9 mouse cellular contexts compared by ENCODE assay signal in the genomic region with DNA sequence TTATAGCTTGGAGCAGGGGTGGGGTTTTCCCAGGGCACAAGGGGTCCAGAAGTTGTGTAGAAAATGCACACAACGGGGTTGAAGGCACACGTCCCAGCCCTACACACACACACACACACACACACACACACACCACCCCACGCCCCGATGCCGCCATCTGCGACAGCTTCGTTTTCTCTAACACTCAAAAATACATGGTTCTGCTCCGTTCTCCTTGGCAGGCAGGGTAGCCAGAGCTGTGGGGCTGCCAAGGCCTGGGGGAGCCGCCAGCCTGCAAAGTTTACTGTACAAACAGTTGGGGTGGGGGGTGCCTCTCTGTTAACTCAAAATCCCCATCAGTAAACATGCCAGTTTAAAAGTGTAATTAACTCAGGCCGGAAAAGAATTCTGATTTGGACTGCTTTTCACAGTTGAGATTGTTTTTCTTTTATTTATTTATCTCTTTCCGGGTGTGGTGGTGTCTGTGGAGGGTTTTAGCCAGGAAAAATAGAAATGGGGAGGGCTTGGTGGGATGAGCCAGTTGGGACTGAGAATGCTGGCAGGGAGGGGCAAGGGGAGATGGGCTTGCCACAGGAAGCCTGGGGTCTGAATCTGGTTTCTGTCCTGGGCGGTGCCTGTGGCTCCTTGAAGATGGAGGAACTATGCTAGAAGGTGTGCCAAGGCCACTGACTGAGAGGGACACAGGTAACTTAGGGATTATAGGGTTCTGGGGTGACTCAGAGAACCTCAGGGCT.
DNase-seq lines count a peak whose midpoint lies in the region; ATAC-seq and TF ChIP-seq lines count a peak whose summit lies in the region.
"Had no signal": no experiment of that assay in that cellular context is flagged by ENCODE, and none has a peak within 500 bp of the region (broad histone marks: within the 10 kb centered on the region; RNA-seq: fewer than 3 reads in every experiment).

No protein-coding gene starts in this region.

- peak overlapping the region; percentile 83 for H3K27ac ChIP-seq in stomach, embryonic 14.5 days (ENCODE audit: low read length)
- H3K27ac ChIP-seq in stomach, postnatal 0 days (replicated peaks), result no peak overlapping the region
- H3K27ac ChIP-seq in hindbrain, embryonic 14.5 days, result peak overlapping the region; percentile 74
- peak overlapping the region; percentile 84 for H3K27ac ChIP-seq in limb, embryonic 12.5 days

- peaks cover 49% of the 10 kb centered on the region for H3K4me1 ChIP-seq in stomach, embryonic 14.5 days (ENCODE audit: control insufficient read depth, insufficient read depth, low read length)
- peaks cover 13% of the 10 kb centered on the region; the same call in 1 of the 2 replicates for H3K4me1 ChIP-seq in stomach, postnatal 0 days (replicated peaks; ENCODE audit: control insufficient read depth, insufficient read depth)
- peaks cover 48% of the 10 kb centered on the region for H3K4me1 ChIP-seq in hindbrain, embryonic 14.5 days (replicated peaks; ENCODE audit: control insufficient read depth, insufficient read depth, low read length)
- H3K4me1 ChIP-seq in limb, embryonic 12.5 days (replicated peaks), result peaks cover 44% of the 10 kb centered on the region

- no peak overlapping the region for H3K4me3 ChIP-seq in stomach, embryonic 14.5 days (ENCODE audit: low read depth, low read length)
- no peak overlapping the region for H3K4me3 ChIP-seq in stomach, postnatal 0 days (ENCODE audit: low read depth, low read length)
- H3K4me3 ChIP-seq in hindbrain, embryonic 14.5 days (replicated peaks; ENCODE audit: low read length), result no peak overlapping the region
- no peak overlapping the region for H3K4me3 ChIP-seq in limb, embryonic 12.5 days (replicated peaks)
- H3K4me3 ChIP-seq: heart, embryonic 12.5 days had no signal

- no peak overlapping the region for H3K9ac ChIP-seq in stomach, embryonic 14.5 days (replicated peaks; ENCODE audit: low read depth, low read length)
- no peak overlapping the region for H3K9ac ChIP-seq in stomach, postnatal 0 days (ENCODE audit: low read length)
- no peak overlapping the region for H3K9ac ChIP-seq in hindbrain, embryonic 14.5 days
- no peak overlapping the region for H3K9ac ChIP-seq in limb, embryonic 12.5 days (replicated peaks)
- H3K9ac ChIP-seq: heart, embryonic 12.5 days had no signal

- H3K4me2 ChIP-seq in stomach, embryonic 14.5 days (replicated peaks; ENCODE audit: low read depth, low read length), result peak overlapping the region; percentile 34; the same call in 1 of the 2 replicates
- H3K4me2 ChIP-seq in stomach, postnatal 0 days (replicated peaks; ENCODE audit: low read depth), result no peak overlapping the region
- H3K4me2 ChIP-seq in hindbrain, embryonic 14.5 days (replicated peaks), result no peak overlapping the region
- no peak overlapping the region for H3K4me2 ChIP-seq in limb, embryonic 12.5 days

- TF ChIP-seq CTCF in stomach, postnatal 0 days (IDR thresholded peaks at IDR 0.05; ENCODE audit: low read depth), result no peak

- H3K27me3 ChIP-seq in stomach, embryonic 14.5 days (ENCODE audit: control insufficient read depth, insufficient read depth, low read length), result no peaks in the 10 kb centered on the region
- H3K27me3 ChIP-seq in stomach, postnatal 0 days (ENCODE audit: control insufficient read depth, insufficient read depth, low read length), result no peaks in the 10 kb centered on the region
- H3K27me3 ChIP-seq in hindbrain, embryonic 14.5 days (ENCODE audit: control insufficient read depth, insufficient read depth, low read length), result no peaks in the 10 kb centered on the region
- H3K27me3 ChIP-seq in limb, embryonic 12.5 days, result peaks cover 4% of the 10 kb centered on the region; the same call in 1 of the 2 replicates
- H3K27me3 ChIP-seq: heart, embryonic 12.5 days had no signal

- no peak for TF ChIP-seq EP300 in stomach, postnatal 0 days (optimal IDR thresholded peaks at IDR 0.05)

- 47% methylated on average over 12 of the region's 12 CpGs for WGBS in stomach, embryonic 14.5 days
- 41% methylated on average over 12 of the region's 12 CpGs for WGBS in stomach, postnatal 0 days
- 74% methylated on average over 12 of the region's 12 CpGs for WGBS in hindbrain, embryonic 14.5 days
- 70% methylated on average over 12 of the region's 12 CpGs for WGBS in limb, embryonic 12.5 days

- H3K9me3 ChIP-seq in stomach, embryonic 14.5 days (ENCODE audit: control insufficient read depth, low read depth, low read length), result no peaks in the 10 kb centered on the region
- no peaks in the 10 kb centered on the region for H3K9me3 ChIP-seq in stomach, postnatal 0 days (ENCODE audit: control insufficient read depth, low read length)
- no peaks in the 10 kb centered on the region for H3K9me3 ChIP-seq in hindbrain, embryonic 14.5 days (ENCODE audit: control insufficient read depth, low read length)
- H3K9me3 ChIP-seq in limb, embryonic 12.5 days, result no peaks in the 10 kb centered on the region
- H3K9me3 ChIP-seq: heart, embryonic 12.5 days had no signal

- ATAC-seq in stomach, embryonic 14.5 days (ENCODE audit: insufficient number of reproducible peaks, insufficient read depth, low FRiP score, low read depth), result no peak
- no peak for ATAC-seq in stomach, postnatal 0 days (ENCODE audit: low FRiP score, low TSS enrichment)
- ATAC-seq in hindbrain, embryonic 14.5 days (ENCODE audit: low FRiP score), result no peak
- ATAC-seq in limb, embryonic 12.5 days (ENCODE audit: insufficient number of reproducible peaks, insufficient read depth, low FRiP score, low TSS enrichment, low read depth), result no peak

- no peak for DNase-seq in stomach, postnatal 0 days (ENCODE audit: low spot score)
- no peak for DNase-seq in hindbrain, embryonic 14.5 days (ENCODE audit: low spot score)
- DNase-seq in urinary bladder, postnatal 25 days (ENCODE audit: low spot score), result no peak
- DNase-seq in natural killer cell, adult 2 months (ENCODE audit: low spot score in 2 of 2), result no peak
- DNase-seq in ovary, postnatal 36 days (ENCODE audit: low spot score), result no peak
- DNase-seq: cerebellum, adult 8-10 months had no signal

- H3K36me3 ChIP-seq in stomach, embryonic 14.5 days (ENCODE audit: control insufficient read depth, insufficient read depth, low read length), result no peaks in the 10 kb centered on the region; the same call in 1 of the 2 replicates
- H3K36me3 ChIP-seq in stomach, postnatal 0 days (ENCODE audit: control insufficient read depth, insufficient read depth, low read length), result no peaks in the 10 kb centered on the region
- peaks cover 41% of the 10 kb centered on the region for H3K36me3 ChIP-seq in hindbrain, embryonic 14.5 days (replicated peaks; ENCODE audit: control insufficient read depth, insufficient read depth)
- H3K36me3 ChIP-seq in limb, embryonic 12.5 days, result peaks cover 33% of the 10 kb centered on the region
